Mouse (Mus musculus): ENCODE measurements around the gene Sec63.

Gene Sec63

DNA sequence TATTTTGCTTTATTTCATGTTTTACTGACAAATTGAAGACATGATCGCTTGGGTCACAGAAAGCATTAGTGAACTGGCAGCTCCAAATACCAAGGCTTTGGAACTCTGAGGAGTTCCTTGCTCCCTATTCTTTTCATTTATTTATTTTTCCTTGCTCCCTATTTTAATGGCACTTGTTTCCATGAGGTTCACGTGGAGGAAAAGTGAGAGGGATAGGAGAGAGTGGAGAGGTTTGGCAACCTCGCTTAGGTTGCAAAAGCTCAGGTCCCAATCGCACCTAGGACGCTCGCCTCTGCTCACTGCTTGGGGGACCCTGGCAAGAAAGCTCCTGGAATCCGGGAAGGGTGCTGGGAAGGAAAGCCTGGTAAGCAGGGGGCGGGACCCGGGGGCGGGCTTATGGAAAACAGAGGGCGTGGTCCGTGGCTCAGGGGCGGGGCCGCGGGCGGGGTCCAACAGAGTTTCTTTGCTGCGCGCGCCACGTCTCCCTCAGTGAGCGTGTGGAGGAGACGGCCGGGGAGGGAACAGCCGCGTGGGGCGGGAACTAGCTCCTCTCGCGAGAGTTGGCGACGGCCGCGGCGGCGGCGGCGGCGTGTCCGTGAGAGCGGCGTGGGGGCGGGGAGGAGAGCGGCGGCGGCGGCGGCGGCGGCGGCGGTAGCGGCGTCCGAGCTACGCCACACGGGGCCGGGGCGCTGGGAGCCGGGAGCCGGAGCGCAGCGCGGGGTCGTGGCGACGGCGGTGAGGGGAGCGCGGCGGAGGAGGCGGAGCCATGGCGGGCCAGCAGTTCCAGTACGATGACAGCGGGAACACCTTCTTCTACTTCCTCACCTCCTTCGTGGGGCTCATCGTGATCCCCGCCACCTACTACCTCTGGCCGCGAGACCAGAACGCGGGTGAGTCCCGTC, at the start of gene Sec63:
Gene Sec63 (plus strand): TSS at position 498 of the 902 bp plus-strand sequence.
- in situ Hi-C loops (cut with MboI) = no loop called here

DNA sequence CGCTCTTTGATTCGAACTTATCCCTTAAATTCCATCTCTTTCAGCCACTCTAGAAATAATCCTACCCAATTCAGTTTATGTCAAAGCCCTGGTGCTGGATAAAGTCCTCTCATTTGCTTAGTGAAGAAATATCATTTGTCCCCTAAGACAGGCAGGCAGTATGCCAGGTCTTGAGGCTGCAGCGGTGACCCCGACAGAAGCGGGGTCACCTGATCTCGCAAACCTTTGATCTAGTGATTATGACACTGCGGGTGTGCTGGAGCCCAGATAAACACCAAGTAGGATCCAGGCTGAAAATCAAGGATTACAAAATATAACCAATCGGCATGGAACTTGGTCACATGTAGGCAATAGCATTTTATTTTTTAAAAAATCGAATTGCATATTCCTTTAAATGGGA, 46.6 kb upstream of the Sec63 start:
- in situ Hi-C loops (cut with MboI) = no loop called here

DNA sequence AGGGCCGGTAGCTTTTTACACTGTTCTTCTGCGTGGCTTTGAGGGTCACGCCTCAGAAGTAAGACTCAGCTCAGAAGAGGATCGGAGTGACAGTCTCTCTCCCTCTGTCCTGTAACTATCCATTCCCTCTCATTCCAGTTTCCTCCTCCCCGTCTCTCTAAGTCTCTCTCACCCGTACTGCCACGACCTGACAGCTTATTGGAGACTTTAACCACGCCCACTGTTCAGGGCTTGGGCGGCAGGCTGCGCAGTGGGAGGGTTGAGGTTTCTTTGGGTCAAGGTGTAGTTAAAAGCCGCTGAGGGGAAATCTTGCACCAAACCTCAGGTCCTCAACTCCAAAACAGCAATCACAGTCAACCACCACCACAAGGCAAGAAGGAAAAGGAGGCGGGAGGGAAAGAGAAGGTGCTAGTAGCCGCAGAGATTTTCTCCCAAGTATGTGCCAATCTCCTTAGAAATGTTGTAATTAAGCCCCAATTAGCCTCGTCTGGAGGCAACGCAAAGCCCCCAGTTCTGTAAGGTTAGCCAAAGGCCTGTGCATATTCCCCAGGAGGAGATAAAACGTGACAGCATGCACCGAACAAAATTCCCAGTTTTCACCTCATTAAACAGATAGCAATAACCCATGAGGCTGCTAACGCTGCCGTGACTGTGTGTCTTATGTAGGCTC, 45.8 kb upstream of the Sec63 start:
- in situ Hi-C loops (cut with MboI) = no loop called here

DNA sequence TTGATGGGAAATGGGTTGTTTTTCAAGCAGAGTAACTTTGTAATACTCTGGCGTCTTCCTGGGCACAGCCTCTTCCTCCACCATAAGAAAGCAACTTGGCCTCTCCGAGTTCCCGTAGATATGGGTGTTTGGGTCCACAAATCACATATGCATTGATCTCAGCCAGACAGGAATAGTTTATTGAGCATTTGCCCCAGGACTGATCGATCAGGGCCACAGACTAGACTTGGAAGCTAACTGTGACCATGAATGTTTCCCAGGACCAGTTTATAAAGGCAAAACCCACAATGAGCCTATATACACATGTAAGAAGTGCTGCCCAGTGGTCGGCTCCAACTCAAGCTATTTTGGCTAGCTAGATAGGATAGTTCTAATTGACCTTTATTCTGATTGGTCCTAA, 39.2 kb upstream of the Sec63 start:
- in situ Hi-C loops (cut with MboI) = no loop called here

DNA sequence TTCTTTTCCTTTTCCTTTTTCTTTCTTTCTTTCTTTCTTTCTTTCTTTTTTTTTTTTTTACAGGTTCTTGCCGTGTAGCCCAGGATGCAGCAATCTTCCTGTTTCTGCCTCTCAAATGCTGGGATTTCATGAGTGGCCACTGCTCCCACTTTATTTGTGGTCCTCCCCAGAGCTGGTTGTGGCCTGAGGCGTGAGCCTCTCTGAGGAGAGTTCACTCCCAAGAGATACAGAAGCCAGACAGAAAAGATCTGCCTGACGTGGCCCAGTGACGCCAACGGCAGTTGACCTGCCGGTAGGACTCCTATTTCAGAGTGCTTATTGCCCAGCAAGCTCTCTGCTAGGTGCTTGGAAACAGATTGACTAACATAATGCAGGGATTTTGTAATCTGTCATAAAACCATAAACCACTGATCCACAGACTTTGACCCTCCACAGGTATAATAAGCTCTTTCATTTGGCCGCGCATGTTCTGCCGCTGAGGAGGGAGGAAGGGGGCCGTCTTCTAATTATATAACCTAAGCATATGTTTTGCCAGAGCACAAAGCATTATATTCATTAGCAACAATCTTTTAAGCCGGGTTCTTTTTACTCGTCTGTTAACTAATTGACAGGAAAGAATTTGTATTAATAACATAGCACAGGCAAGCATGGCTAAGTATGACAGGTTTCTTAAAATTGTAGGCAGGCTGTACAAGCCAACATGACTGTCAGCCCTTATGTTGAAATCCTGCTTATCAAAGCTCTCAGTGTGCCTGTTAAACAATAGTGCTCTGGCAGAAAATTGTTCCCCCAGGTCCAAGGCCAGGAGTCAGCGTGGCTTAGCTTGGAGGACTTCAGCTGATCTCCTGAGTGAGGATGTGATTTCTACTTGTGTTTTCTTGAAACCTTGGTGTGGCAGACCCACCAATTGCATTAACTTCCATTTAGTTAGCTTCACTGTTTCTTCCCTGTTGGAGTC, 37.7 kb upstream of the Sec63 start:
- in situ Hi-C loops (cut with MboI) = no loop called here

DNA sequence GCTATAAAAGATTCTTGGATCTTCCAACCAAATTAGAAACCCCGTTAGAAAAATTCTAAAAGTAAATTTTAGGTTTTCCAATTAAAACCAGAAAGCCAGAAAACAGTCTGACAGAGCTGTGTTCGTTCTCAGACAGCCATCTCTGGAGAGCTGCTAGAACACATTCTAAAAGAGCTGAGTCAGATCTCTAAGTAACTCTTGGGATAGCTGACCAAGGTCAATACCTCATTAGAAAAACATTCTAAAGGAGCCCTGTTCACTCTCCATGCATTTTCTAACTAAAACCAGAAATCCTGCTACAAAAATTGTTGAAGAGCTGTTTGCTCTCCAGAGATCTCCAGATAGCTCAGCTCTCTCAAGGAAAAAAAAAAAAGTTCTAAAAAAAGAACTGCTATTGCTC, 31.7 kb upstream of the Sec63 start:
- in situ Hi-C loops (cut with MboI) = no loop called here

DNA sequence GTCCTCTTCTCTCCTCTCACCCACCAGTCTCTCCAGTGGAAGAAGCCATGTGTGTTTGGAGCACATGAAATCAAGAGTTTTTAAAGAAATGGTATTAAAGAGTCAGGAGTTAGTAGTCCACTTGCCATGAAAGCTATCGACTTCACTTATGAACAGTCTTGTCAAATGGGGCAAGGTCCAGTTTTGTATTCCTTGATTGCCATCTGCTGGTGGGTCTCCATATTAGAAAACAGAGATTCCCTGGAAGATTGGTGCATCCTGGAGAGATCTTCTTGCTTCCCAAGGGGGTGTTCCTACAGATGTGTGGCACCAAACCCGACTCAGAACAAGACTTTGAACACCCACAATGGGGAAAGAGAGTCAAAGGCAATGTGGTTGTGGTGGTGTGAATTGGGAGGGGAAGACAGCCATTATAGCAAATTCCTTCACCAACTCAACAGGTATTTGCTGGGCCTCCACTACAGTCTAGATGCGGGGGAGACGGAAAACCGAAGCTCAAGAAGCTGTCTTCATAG, 26.7 kb upstream of the Sec63 start:
- in situ Hi-C loops (cut with MboI) = no loop called here

DNA sequence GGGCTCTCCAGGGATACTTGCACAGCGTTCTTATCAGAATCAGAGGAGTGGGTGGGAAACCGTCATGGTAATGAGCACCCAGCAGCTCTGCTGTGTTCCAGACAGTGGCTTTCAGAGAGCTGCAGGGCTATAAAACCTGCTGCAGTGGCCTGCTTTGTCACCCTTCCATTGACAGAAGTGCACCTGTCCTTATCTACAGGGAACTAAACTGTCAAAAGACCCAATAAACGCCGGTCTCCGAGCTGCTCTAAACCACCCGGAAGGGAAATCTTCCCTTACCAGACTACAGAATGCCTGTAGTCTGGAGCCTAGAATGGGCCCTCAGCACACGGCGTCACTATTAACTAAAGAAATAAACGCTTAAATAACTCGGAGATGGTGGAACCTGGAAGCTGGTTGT, 9.5 kb upstream of the Sec63 start:
- in situ Hi-C loops (cut with MboI) = no loop called here

DNA sequence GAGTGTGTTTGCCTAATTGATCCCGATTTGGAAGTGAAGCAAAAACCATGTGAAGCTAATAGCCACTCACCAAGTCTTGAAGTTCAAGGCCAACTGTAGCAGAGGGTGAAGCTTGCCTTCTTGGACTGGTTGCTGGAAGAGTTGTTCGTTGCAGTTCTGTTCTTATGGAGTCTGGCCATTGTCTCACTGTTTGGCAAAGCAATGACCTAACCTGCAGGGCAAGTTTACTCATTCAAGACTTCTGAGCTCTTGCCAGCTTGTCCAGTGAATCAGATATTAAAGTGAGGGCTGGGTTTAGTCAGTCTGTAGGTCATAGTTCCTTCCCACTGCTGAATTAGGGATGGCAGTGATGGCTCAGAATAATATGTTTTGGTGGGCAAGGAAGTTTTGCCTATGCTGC, 7.0 kb upstream of the Sec63 start:
- in situ Hi-C loops (cut with MboI) = no loop called here

DNA sequence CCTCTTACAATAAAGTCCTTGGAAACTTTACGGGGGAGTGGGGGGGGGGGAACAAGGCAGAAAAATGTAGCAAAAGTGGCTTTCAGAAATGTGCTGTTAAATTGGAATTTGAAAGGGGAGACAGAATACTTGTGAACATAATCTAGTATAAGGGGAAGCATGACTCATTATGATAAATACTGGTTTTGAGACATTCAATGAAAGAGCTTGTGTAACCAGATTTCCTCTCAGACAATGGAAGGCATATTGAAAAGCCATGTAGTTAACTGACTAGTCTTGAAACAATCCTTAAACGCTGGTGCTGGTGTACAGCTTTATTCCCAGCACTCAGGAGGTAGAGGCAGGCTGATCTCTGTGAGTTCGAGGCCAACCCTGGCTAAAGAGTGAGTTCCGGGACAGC, 1.6 kb upstream of the Sec63 start:
- in situ Hi-C loops (cut with MboI) = no loop called here

DNA sequence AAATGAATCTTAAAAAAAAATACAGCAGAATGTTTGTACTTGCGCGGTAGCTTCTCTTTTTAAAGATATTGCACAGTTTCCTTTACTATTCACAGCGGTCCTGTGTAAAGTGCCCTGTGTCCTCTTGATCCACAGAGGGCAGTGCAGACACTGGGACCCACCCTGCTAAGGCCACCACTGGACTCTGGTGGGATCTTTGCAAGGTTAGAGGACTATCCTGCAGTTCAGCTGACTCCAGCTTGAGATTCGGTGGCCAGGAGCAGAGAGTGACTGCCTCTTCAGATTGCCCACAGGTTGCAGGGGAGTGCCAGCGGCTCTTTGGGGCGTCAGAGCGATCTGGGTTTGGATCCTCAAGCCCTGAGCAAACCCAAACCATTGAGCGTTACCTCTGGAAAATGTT, 967 bp upstream of the Sec63 start:
- in situ Hi-C loops (cut with MboI) = no loop called here

DNA sequence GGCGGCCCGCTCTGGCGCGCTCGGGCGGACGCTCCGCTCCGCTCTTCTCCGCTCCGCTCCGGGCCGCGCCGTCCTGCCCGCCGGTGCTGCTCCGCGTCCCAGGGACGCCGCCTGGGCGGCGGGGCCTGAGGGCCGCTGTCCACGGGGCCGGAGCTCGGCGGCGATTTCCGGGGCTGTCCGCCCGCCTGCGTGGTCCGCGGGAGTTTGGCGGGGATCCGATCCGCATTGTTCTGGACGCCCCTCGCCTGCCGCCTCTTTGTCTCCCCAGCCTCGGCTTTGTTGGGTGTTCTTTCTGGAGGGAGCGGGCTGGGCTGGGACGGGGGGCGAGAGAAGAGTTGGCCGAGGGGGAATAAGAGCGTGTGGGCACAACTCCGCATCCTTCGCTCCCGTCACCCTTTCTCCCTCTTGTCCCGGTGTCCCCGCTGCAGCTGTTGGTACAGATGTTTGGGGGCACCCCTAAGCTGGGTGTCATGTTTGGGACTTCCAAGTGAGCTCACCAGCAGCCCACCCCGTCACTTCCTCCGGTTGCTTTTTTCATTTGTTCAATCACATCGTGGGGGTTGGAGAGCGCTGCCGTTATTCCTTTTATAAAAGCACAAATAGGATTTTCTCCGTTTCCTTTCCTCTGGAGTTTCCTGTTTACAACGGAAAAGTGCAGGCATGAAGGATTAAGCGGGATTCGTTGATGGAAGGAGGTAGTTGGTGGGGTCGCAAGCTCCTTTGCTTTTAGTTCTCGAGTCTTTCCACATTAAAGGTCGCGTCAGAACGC, 789 bp downstream of the Sec63 start:
- in situ Hi-C loops (cut with MboI) = no loop called here

DNA sequence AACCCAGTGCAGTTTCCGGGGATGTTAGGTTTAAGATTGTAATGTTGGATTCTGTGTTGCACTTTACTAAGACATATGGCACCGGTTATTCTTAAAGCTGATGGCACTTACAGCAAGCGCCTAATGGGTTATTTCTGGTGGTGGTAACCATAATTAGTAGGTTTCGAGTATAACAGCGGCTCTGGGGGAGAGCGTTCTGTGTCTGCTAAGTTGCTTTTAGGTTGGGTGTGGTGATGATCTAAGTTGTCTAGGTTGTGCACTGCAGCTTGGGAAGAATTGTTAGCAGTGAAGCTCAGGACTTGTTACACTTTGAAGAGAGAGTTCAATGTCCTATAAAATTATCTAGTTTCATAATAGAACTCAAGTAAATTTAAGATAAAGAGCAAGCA, 1.4 kb downstream of the Sec63 start:
- in situ Hi-C loops (cut with MboI) = no loop called here

DNA sequence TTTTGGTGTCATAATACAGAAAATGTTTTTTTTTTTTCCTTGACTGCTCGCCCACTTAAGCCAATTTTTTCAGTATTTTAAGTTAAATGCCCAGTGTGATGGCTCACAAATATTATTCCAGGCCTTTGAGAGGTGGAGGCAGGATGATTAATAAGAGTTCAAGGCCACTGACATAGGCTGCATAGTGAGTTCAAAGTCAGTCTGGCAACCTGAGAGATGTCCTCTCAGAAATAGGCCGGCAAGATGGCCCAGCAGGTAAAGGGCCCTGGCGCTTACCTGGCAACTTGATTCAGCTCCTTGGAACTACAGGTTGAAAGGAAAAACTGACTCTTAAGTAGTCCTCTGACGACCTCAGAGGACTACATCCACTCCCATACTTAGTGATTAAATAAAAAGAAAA, 1.9 kb downstream of the Sec63 start:
- in situ Hi-C loops (cut with MboI) = no loop called here

DNA sequence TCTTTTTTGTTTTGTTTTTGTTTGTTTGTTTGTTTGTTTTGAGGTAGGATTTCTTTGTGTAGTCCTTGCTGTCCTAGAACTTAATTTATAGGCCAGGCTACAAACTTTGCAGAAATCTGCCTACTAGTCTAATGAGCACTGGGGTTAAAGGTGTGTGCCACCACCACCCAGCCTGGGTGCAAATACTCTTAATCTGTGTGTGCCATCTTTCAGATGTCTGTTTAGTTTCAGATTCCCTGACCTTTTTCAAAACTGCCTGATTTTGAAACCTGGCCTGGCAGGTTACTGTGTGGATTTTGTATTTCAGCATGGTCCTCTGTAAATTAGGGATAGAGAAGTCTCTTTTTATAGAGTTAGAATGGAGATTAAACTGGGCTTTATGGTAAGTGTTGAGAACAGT, 4.0 kb downstream of the Sec63 start:
- in situ Hi-C loops (cut with MboI) = no loop called here

DNA sequence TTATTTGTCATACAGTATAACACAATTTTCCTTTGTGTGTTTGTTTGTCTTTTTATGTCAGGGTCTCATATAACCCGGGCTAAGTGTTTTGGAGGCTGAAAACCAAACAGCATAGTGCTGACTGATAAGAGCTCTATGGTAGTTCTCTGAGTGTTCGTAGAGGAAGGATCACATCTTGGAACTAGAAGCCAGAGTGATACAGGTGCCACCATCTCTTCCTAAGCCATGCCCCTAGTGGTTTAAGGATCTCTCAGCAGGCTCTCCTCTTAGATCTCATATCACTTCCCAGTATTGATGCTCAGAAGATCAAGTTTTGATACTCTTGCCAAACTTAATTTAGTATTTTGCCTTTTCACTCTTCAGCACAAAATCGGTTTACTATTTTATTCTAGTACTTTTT, 14.2 kb downstream of the Sec63 start:
- in situ Hi-C loops (cut with MboI) = no loop called here

DNA sequence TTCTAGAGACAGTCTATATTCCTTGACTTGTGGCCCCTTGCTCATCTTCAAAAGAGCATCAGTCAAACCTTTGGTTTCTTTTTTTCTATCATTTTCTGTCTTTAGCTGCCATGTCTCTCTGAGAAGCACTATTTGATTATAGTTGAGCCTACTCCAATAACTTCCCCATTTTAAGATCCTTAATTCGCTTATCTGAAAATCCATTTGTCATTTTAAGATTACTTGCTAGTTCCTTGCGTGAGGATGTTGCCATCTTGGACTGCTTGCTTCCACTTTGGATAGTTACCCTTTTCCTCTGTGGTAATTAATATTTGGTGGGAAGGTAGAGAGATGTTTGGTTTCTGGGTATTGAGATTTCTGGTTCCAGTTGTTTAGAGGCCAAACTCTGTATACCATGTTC, 19.5 kb downstream of the Sec63 start:
- in situ Hi-C loops (cut with MboI) = no loop called here

DNA sequence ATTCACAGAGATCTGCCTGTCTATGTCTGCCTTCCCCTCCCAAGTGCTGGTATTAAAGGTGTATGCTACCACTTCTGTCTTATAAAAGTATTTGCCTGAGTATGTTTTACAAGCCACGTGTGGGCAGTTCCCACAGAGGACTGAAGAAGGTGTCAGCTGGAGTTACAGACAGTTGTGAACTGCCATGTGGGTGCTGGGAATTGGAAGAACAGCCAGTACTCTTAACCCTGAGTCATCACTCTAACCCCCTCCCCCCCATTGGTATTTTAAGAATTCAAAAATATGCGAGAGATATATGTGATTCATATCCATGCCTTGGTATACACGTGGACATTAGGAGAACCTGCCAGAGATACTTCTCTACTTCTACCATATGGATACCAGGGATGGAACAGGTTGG, 20.4 kb downstream of the Sec63 start:
- in situ Hi-C loops (cut with MboI) = no loop called here

DNA sequence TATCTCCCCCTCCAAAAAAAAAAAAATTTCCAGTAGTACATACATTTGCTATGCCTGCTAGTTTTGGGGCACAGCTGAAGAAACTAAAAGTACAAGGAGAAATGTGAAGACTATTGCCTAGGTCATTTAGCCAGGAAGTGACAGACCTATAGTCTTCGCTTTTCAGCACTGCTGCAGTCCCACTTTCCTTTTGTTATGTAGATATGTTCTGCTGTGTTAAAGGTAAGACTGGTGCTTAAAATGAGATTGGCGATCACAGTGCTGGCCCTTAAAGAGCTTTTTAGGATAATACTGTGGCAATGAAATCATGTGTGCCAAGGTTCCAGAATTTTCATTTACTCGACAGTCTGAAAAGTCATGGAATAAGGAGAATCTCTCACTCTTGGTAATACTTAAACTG, 39.6 kb downstream of the Sec63 start:
- in situ Hi-C loops (cut with MboI) = no loop called here

DNA sequence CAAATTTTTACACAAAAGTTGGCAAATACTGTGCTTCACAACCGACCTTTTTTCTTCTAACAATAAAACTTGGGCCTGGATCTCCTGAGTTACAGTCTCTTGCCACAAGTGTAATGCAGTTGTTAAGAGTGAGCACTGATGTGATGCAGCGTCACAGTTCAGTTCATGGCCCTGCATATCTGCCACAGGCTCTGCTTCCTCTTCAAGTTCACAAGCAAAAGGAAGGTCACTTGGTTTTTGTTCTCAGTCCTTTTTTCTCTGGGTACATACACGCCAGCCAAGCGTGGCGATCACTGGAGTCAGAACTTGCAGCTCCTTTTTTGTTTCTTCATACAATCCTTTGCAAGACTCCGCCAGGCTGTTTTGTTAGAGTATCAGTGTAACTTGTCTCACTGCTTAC, 64.6 kb downstream of the Sec63 start:
- in situ Hi-C loops (cut with MboI) = no loop called here

DNA sequence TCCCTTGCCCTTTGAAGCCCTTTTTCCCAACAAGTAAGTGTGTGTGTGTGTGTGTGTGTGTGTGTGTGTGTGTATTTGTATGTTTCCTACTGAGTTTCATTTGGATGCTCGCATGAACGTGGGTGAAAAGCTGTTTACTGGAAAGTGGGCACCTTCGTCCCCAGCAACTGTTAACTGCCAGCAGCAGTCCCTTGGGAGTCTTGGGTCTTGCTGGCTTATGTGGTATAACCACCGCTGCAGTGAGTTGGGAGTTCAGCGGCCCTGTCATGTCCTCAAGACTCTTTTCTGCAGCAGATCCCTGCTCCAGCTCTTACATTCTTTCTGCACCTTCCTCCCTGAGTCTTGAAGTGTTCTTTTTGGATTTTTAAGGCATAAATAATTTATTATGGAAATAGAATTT, 65.9 kb downstream of the Sec63 start:
- in situ Hi-C loops (cut with MboI) = no loop called here
